Mouse (Mus musculus) bone marrow macrophage, adult 2 months (primary cell): ENCODE measurements around the gene Vmn2r12. TPM values are rescaled to one million over a fixed set of nuclear protein-coding genes. Genes with fewer than 3 reads are reported as not detected.
"Not testable (repeated sequence)": the region's sequence is repeated elsewhere in the genome, so short reads cannot be mapped to it uniquely, and the experiment has no call there.

Experiments
- H3K27ac ChIP-seq: 2 replicates; pipeline ENCODE4 v1.5.1; 2012; ENCODE audit warnings: low read depth, low read length; ENCODE audit not compliant: insufficient read depth
- H3K4me1 ChIP-seq: 2 replicates; pipeline ENCODE4 v1.6.1; 2012; ENCODE audit warnings: low read length; ENCODE audit not compliant: control insufficient read depth, insufficient read depth
- H3K4me3 ChIP-seq: 2 replicates; pipeline ENCODE4 v1.5.1; 2012; ENCODE audit warnings: mild to moderate bottlenecking, low read length, moderate library complexity; ENCODE audit not compliant: insufficient read depth
- CTCF ChIP-seq: IDR thresholded peaks from 2 replicates; pipeline ENCODE4 v1.5.1; 2012; ENCODE audit warnings: low read depth, mild to moderate bottlenecking, low read length, moderate library complexity
- POLR2A ChIP-seq: IDR thresholded peaks from 2 replicates; pipeline ENCODE4 v1.6.1; 2012; ENCODE audit warnings: mild to moderate bottlenecking, low read depth, low read length, borderline replicate concordance
- polyA plus RNA-seq: library from polyadenylated mRNA; stranded (reverse); fragments of >200 nt; gene quantifications from 2 replicates; pipeline ENCODE4 v1.2.4, GENCODE M21; 2012; ENCODE audit not compliant: missing spikeins, insufficient read depth, insufficient read length

Gene Vmn2r12
- polyA plus RNA-seq = not detected in 2 replicates

DNA sequence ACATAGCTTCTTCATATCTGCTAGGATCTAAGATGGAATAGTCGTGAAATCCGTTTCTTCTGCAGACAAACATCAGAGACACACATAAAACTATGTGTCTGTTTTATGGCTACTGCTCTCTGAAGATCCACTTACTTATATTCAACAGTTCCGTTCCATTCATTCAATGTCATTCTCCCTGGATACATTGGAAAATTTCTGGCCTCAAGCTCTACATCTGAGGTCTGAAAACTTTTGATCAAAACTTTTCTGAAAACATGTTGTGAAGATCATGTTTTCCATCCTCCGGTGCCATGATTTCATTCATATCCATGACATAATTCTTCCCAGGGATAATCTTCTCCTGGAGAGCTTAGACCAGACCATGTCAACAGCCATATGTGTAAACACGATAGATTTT lies at the start of gene Vmn2r12:
Vmn2r12 (minus strand) TSS at position 101 of the 400 bp plus-strand sequence.
- not testable (repeated sequence) for H3K4me1 ChIP-seq, H3K4me3 ChIP-seq, H3K27ac ChIP-seq

DNA sequence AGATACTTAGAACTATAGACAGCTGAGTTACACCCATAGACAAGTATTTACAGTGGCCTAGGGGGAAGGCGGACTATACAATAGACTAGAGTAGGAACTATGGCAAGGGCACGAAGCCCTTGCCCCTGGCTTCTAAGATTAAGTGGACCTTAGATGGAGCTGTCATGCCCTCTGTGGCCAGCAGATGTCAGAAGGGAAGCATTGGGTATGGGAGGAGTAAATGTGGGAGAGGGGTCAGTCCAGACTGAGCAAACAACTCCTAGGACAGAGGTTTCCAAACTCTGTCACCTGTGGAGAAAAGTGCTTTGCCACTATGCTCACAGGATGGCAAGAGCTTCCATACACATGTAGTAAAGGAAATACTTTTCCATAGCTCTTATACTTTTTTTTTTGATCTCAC lies 41.8 kb upstream of the Vmn2r12 start:
- no peak for TF ChIP-seq POLR2A
- Histone ChIP-seq H3K27ac (no peak overlapping the region), H3K4me1 (no peaks in the 10 kb centered on the region), H3K4me3 (no peak overlapping the region)

DNA sequence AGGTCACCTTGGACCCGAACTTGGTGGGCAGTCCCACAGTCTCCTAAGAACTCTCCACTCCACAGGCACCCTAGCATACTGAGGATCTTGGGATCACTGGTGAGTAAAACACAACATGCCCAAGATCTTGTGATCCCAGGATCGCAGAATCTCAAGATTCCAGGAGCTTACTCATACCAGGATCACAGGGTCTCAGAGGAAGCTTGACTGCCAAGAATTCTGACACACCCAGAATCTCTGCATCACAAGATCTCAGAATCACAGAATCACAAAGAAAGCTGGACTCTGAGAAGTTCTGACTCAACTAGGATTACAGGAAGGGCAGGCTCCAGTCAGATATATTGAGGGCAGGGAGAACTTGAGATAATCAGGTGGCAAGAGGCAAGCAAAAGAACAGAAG lies 39.0 kb upstream of the Vmn2r12 start:
- Histone ChIP-seq H3K27ac (no peak overlapping the region), H3K4me1 (no peaks in the 10 kb centered on the region), H3K4me3 (no peak overlapping the region)
- no peak for TF ChIP-seq CTCF
- no peak for TF ChIP-seq POLR2A

DNA sequence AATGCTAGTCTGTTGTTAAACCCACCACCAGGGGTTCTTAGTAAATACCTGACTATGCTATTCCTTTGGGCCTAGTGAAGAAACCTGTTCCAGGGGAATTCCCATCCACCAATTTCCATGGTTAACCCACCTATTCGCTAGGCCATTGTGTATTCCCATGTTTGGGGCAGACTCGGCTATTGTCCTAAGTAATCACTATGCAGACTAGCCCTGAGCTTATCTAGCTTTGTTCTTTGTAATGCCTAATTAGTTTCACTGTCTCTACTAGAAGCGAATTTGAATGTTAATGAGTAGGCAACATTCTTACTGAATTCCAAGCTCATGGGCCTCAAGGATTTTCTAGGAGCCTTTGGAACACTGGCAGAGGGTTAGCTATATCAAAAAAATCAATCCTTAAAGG lies 1.3 kb downstream of the Vmn2r12 start:
- not testable (repeated sequence) for H3K27ac ChIP-seq, H3K4me3 ChIP-seq, H3K4me1 ChIP-seq

DNA sequence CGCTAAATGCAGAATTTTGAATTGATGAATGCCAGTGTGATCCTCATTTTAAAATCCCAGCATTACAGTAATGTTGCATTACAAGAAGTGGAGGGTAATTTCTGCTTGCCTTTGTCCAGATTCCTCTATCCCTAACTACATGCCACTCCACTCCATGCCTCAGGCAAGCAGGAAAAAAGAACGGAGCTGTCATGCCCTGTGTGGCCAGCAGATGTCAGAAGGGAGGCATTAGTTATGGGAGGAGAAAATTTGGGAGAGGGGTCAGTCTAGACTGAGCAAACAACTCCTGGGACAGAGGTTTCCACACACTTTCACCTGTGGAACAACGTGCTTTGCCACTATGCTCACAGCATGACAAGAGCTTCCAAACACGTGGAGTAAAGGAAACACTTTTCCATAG lies 25.7 kb downstream of the Vmn2r12 start:
- H3K27ac ChIP-seq, H3K4me3 ChIP-seq, H3K4me1 ChIP-seq: not testable (repeated sequence)

DNA sequence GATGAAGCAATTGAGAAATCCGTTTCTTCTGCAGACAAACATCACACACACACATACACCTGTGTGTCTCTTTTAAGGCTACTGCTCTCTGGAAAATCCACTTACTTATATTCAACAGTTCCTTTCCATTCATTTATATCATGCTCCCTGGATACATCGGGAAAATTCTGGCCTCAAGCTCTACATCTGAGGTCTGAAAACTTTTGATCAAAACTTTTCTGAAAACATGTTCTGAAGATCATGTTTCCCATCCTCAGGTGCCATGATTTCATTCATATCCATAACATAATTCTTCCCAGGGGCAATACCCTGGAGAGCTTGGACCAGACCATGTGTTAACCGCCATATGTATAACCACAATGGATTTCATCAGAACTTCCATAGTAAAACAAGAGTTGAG lies 38.3 kb downstream of the Vmn2r12 start, which contains the start of gene Vmn2r11:
Vmn2r11 (minus strand) TSS at position 101 of the 400 bp plus-strand sequence.
- H3K4me1 ChIP-seq, H3K27ac ChIP-seq, H3K4me3 ChIP-seq: not testable (repeated sequence)

DNA sequence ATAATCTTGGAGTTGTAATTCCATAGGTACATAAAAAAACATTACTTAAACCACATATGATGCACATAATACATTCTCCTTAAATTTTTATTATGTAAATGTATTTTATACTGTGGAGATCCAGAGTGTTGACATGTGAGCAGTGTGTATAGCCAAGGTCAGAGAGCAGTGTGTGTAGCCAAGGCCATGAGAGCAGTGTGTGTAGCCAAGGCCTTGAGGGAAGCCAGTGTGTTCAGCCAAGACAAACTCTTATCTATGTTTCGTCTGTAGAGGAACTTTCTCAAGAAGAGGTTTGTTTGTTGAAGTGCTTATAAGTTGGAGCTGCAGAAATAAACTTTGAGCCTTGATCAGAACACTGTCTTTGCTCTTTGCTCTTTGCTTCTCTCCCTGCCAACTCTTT lies 42.5 kb downstream of the Vmn2r12 start:
- TF ChIP-seq POLR2A (no peak), CTCF (no peak)
- H3K27ac ChIP-seq = no peak overlapping the region
- no peak overlapping the region for H3K4me3 ChIP-seq
- no peaks in the 10 kb centered on the region for H3K4me1 ChIP-seq

Other genes with a start within 250 kb of the Vmn2r12 start
- not detected in 2 replicates for gene Vmn2r9, start 245.3 kb downstream of the Vmn2r12 start, polyA plus RNA-seq
- not detected in 2 replicates for gene Vmn2r10, start 91.4 kb downstream of the Vmn2r12 start, polyA plus RNA-seq
- 0.37 TPM in 1 of 2 replicates, not detected in the other for gene Vmn2r11, start 38.4 kb downstream of the Vmn2r12 start, polyA plus RNA-seq
- not detected in 2 replicates for gene Vmn2r13, start 94.2 kb upstream of the Vmn2r12 start, polyA plus RNA-seq
- gene Vmn2r14, start 126.8 kb upstream of the Vmn2r12 start, polyA plus RNA-seq = not detected in 2 replicates
- gene Vmn2r15, start 199.7 kb upstream of the Vmn2r12 start, polyA plus RNA-seq = not detected in 2 replicates
- gene Vmn2r16, start 232.2 kb upstream of the Vmn2r12 start, polyA plus RNA-seq = not detected in 2 replicates